Mouse (Mus musculus): ENCODE results near the gene Haus5. TPM values are rescaled to one million over a fixed set of nuclear protein-coding genes. Genes with fewer than 3 reads are reported as not detected.

Gene Haus5
- polyA plus RNA-seq, 1 experiment from 2014 or later, result 23.4 TPM

- Histone ChIP-seq H3K9me3 (replicated peaks) (no peaks in the 10 kb centered on the region), H3K9ac (no peak overlapping the region), H3K27ac (no peak overlapping the region), H3K36me3 (no peaks in the 10 kb centered on the region), H3K27me3 (no peaks in the 10 kb centered on the region), H3K4me1 (replicated peaks) (peaks cover 10% of the 10 kb centered on the region), H3K4me2 (no peak overlapping the region), H3K4me3 (no peak overlapping the region)
- 81% methylated on average over 8 of the region's 8 CpGs for WGBS
- no peak for ATAC-seq (replicated peaks; ENCODE audit: insufficient number of reproducible peaks, insufficient read depth, low FRiP score, low read depth)
Measured at GRCm38 (mm10) chr7:30604944-30605343, 59.9 kb downstream of the Haus5 start.

- Histone ChIP-seq H3K4me1 (replicated peaks) (peaks cover 10% of the 10 kb centered on the region), H3K9me3 (replicated peaks) (no peaks in the 10 kb centered on the region), H3K4me3 (no peak overlapping the region), H3K4me2 (no peak overlapping the region), H3K27me3 (no peaks in the 10 kb centered on the region), H3K9ac (no peak overlapping the region), H3K36me3 (no peaks in the 10 kb centered on the region), H3K27ac (no peak overlapping the region)
- 61% methylated on average over 8 of the region's 8 CpGs for WGBS
- ATAC-seq (replicated peaks; ENCODE audit: insufficient number of reproducible peaks, insufficient read depth, low FRiP score, low read depth), result no peak
Measured at GRCm38 (mm10) chr7:30604424-30604823, 60.4 kb downstream of the Haus5 start.

Other genes starting within 250 kb of the Haus5 start
- gene Hcst, start 245.1 kb downstream of the Haus5 start, polyA plus RNA-seq (2015; fragmentation: Nextera tagmentation; extraction: Ambion mirVana), result 0.98 and 2.7 TPM in 2 replicates
- 0.76 and 1.5 TPM in 2 replicates for gene Nfkbid, start 243.3 kb downstream of the Haus5 start, polyA plus RNA-seq (2015; fragmentation: Nextera tagmentation; extraction: Ambion mirVana)
- gene Aplp1, start 219.5 kb downstream of the Haus5 start, polyA plus RNA-seq (2015; fragmentation: Nextera tagmentation; extraction: Ambion mirVana), result 14.7 and 21.7 TPM in 2 replicates
- gene Kirrel2, start 207.3 kb downstream of the Haus5 start, polyA plus RNA-seq (2015; fragmentation: Nextera tagmentation; extraction: Ambion mirVana), result 0.16 TPM in 2 replicates
- 0.09 and 0.14 TPM in 2 replicates for gene Nphs1, start 206.7 kb downstream of the Haus5 start, polyA plus RNA-seq (2015; fragmentation: Nextera tagmentation; extraction: Ambion mirVana)
- gene Prodh2, start 171.4 kb downstream of the Haus5 start, polyA plus RNA-seq (2015; fragmentation: Nextera tagmentation; extraction: Ambion mirVana), result 0.15 and 0.74 TPM in 2 replicates
- 6.2 and 8.1 TPM in 2 replicates for gene Arhgap33, start 129.9 kb downstream of the Haus5 start, polyA plus RNA-seq (2015; fragmentation: Nextera tagmentation; extraction: Ambion mirVana)
- gene Hspb6, start 112.8 kb downstream of the Haus5 start, polyA plus RNA-seq (2015; fragmentation: Nextera tagmentation; extraction: Ambion mirVana), result 155 and 176 TPM in 2 replicates
- 8.0 and 9.4 TPM in 2 replicates for gene Proser3, start 112.7 kb downstream of the Haus5 start, polyA plus RNA-seq (2015; fragmentation: Nextera tagmentation; extraction: Ambion mirVana)
- gene Lin37, start 105.2 kb downstream of the Haus5 start, polyA plus RNA-seq (2015; fragmentation: Nextera tagmentation; extraction: Ambion mirVana), result 32.7 and 33.1 TPM in 2 replicates
- 90.0 and 97.8 TPM in 2 replicates for gene U2af1l4, start 101.7 kb downstream of the Haus5 start, polyA plus RNA-seq (2015; fragmentation: Nextera tagmentation; extraction: Ambion mirVana)
- 8.4 and 10.8 TPM in 2 replicates for gene Gm49396, start 101.7 kb downstream of the Haus5 start, polyA plus RNA-seq (2015; fragmentation: Nextera tagmentation; extraction: Ambion mirVana)
- gene Psenen, start 101.4 kb downstream of the Haus5 start, polyA plus RNA-seq (2015; fragmentation: Nextera tagmentation; extraction: Ambion mirVana), result 104 and 106 TPM in 2 replicates
- 3.7 and 4.0 TPM in 2 replicates for gene Igflr1, start 99.6 kb downstream of the Haus5 start, polyA plus RNA-seq (2015; fragmentation: Nextera tagmentation; extraction: Ambion mirVana)
- gene Kmt2b, start 76.3 kb downstream of the Haus5 start, polyA plus RNA-seq (2015; fragmentation: Nextera tagmentation; extraction: Ambion mirVana), result 4.2 and 4.4 TPM in 2 replicates
- 0.14 and 0.23 TPM in 2 replicates for gene Zbtb32, start 66.1 kb downstream of the Haus5 start, polyA plus RNA-seq (2015; fragmentation: Nextera tagmentation; extraction: Ambion mirVana)
- 0.43 and 1.4 TPM in 2 replicates for gene Upk1a, start 52.1 kb downstream of the Haus5 start, polyA plus RNA-seq (2015; fragmentation: Nextera tagmentation; extraction: Ambion mirVana)
- gene Cox6b1, start 38.8 kb downstream of the Haus5 start, polyA plus RNA-seq (2015; fragmentation: Nextera tagmentation; extraction: Ambion mirVana), result 1,740 and 2,396 TPM in 2 replicates
- not detected in 2 replicates for gene Etv2, start 29.1 kb downstream of the Haus5 start, polyA plus RNA-seq (2015; fragmentation: Nextera tagmentation; extraction: Ambion mirVana)
- 73.7 and 92.8 TPM in 2 replicates for gene Rbm42, start 14.7 kb downstream of the Haus5 start, polyA plus RNA-seq (2015; fragmentation: Nextera tagmentation; extraction: Ambion mirVana)
- gene Pmis2, start 6.6 kb upstream of the Haus5 start, polyA plus RNA-seq (2015; fragmentation: Nextera tagmentation; extraction: Ambion mirVana), result not detected in 2 replicates
- 1.0 and 1.4 TPM in 2 replicates for gene 2200002J24Rik, start 33.9 kb upstream of the Haus5 start, polyA plus RNA-seq (2015; fragmentation: Nextera tagmentation; extraction: Ambion mirVana)
- gene Atp4a, start 47.2 kb upstream of the Haus5 start, polyA plus RNA-seq (2015; fragmentation: Nextera tagmentation; extraction: Ambion mirVana), result 0.37 and 0.62 TPM in 2 replicates
- 167 and 172 TPM in 2 replicates for gene Tmem147, start 64.5 kb upstream of the Haus5 start, polyA plus RNA-seq (2015; fragmentation: Nextera tagmentation; extraction: Ambion mirVana)
- gene Gapdhs, start 78.7 kb upstream of the Haus5 start, polyA plus RNA-seq (2015; fragmentation: Nextera tagmentation; extraction: Ambion mirVana), result 0.13 TPM in 1 of 2 replicates, not detected in the other
- gene Sbsn, start 86.5 kb upstream of the Haus5 start, polyA plus RNA-seq (2015; fragmentation: Nextera tagmentation; extraction: Ambion mirVana), result 1.2 and 1.5 TPM in 2 replicates
- gene Dmkn, start 98.8 kb upstream of the Haus5 start, polyA plus RNA-seq (2015; fragmentation: Nextera tagmentation; extraction: Ambion mirVana), result 2.8 and 3.6 TPM in 2 replicates
- gene Krtdap, start 122.9 kb upstream of the Haus5 start, polyA plus RNA-seq (2015; fragmentation: Nextera tagmentation; extraction: Ambion mirVana), result 3.8 and 6.4 TPM in 2 replicates
- 0.20 and 0.44 TPM in 2 replicates for gene Ffar2, start 158.8 kb upstream of the Haus5 start, polyA plus RNA-seq (2015; fragmentation: Nextera tagmentation; extraction: Ambion mirVana)
- 0.15 TPM in 1 of 2 replicates, not detected in the other for gene Ffar3, start 191.2 kb upstream of the Haus5 start, polyA plus RNA-seq (2015; fragmentation: Nextera tagmentation; extraction: Ambion mirVana)
- gene Ffar1, start 196.6 kb upstream of the Haus5 start, polyA plus RNA-seq (2015; fragmentation: Nextera tagmentation; extraction: Ambion mirVana), result not detected in 2 replicates
- gene Cd22, start 215.3 kb upstream of the Haus5 start, polyA plus RNA-seq (2015; fragmentation: Nextera tagmentation; extraction: Ambion mirVana), result 0.06 TPM in 1 of 2 replicates, not detected in the other
- 0.14 and 0.29 TPM in 2 replicates for gene Mag, start 249.9 kb upstream of the Haus5 start, polyA plus RNA-seq (2015; fragmentation: Nextera tagmentation; extraction: Ambion mirVana)